Mouse (Mus musculus) ES-Bruce4 (cell line): Measurements from ENCODE around the gene Mbl1. TPM values are rescaled to one million over a fixed set of nuclear protein-coding genes. Genes with fewer than 3 reads are reported as not detected.

ENCODE experiments used
- H3K27ac ChIP-seq: 2 replicates; pipeline ENCODE4 v1.5.1; 2012; ENCODE audit warnings: low read length, inconsistent platforms; ENCODE audit not compliant: insufficient read depth
- H3K27me3 ChIP-seq: 2 replicates; pipeline ENCODE4 v1.6.1; 2012; ENCODE audit warnings: mild to moderate bottlenecking, low read length, inconsistent platforms; ENCODE audit not compliant: control insufficient read depth, poor library complexity, insufficient read depth, severe bottlenecking
- H3K36me3 ChIP-seq: 2 replicates; pipeline ENCODE4 v1.6.1; 2012; ENCODE audit warnings: inconsistent platforms, mild to moderate bottlenecking, low read length, moderate library complexity; ENCODE audit not compliant: control insufficient read depth, poor library complexity, insufficient read depth, severe bottlenecking
- H3K4me1 ChIP-seq: one replicate; pipeline ENCODE4 v1.8.1; 2011; ENCODE audit warnings: low read length; ENCODE audit not compliant: control insufficient read depth, insufficient read depth
- H3K4me3 ChIP-seq: 2 replicates; pipeline ENCODE4 v1.5.1; 2011; ENCODE audit warnings: low read depth, mild to moderate bottlenecking, low read length
- H3K9ac ChIP-seq: 2 replicates; pipeline ENCODE4 v1.6.1; 2012; ENCODE audit warnings: low read depth, mild to moderate bottlenecking, inconsistent platforms; ENCODE audit not compliant: poor library complexity, severe bottlenecking
- H3K9me3 ChIP-seq: replicated peaks from 2 replicates; pipeline ENCODE4 v1.6.1; 2012; ENCODE audit warnings: mild to moderate bottlenecking, low read length, inconsistent platforms; ENCODE audit not compliant: control insufficient read depth, poor library complexity, insufficient read depth, severe bottlenecking
- CTCF ChIP-seq: IDR thresholded peaks from one replicate; pipeline ENCODE4 v1.8.1; 2011; ENCODE audit warnings: low read depth, low read length
- EP300 ChIP-seq: IDR thresholded peaks from 2 replicates; pipeline ENCODE4 v1.6.1; 2011; ENCODE audit warnings: low read depth, low read length; ENCODE audit not compliant: insufficient read depth
- POLR2A ChIP-seq: IDR thresholded peaks from one replicate; pipeline ENCODE4 v1.8.1; 2011; ENCODE audit warnings: low read length; ENCODE audit not compliant: insufficient read depth
- polyA plus RNA-seq: library from polyadenylated mRNA; stranded (reverse); fragments of >200 nt; gene quantifications from 2 replicates; pipeline ENCODE4 v1.2.4, GENCODE M21; 2011; ENCODE audit warnings: low read depth; ENCODE audit not compliant: missing spikeins, insufficient read depth, insufficient read length

The Mbl1 gene
- polyA plus RNA-seq, 1 experiment: not detected

- Histone ChIP-seq H3K27me3 (no peaks in the 10 kb centered on the region), H3K36me3 (no peaks in the 10 kb centered on the region), H3K4me1 (no peaks in the 10 kb centered on the region), H3K27ac (no peak overlapping the region), H3K9ac (no peak overlapping the region), H3K4me3 (no peak overlapping the region), H3K9me3 (no peaks in the 10 kb centered on the region)
- TF ChIP-seq POLR2A: no peak
- TF ChIP-seq CTCF: no peak
- no peak for TF ChIP-seq EP300
Measured at GRCm38 (mm10) chr14:41170514-41170913, 19.3 kb downstream of the Mbl1 start.

- Histone ChIP-seq H3K4me3 (no peak overlapping the region), H3K4me1 (no peaks in the 10 kb centered on the region), H3K9me3 (no peaks in the 10 kb centered on the region), H3K27me3 (no peaks in the 10 kb centered on the region), H3K27ac (no peak overlapping the region), H3K36me3 (no peaks in the 10 kb centered on the region), H3K9ac (no peak overlapping the region)
- no peak for TF ChIP-seq EP300
- no peak for TF ChIP-seq POLR2A
- no peak for TF ChIP-seq CTCF
Measured at GRCm38 (mm10) chr14:41174802-41175201, 23.5 kb downstream of the Mbl1 start.

- Histone ChIP-seq H3K27me3 (no peaks in the 10 kb centered on the region; the same call in 1 of the 2 replicates), H3K27ac (no peak within 1 kb of the TSS), H3K36me3 (no peaks in the 10 kb centered on the region), H3K9me3 (peaks cover 11% of the 10 kb centered on the region), H3K9ac (no peak within 1 kb of the TSS), H3K4me3 (no peak within 1 kb of the TSS), H3K4me1 (no peaks in the 10 kb centered on the region)
- TF ChIP-seq CTCF: no peak
- no peak for TF ChIP-seq POLR2A
- no peak for TF ChIP-seq EP300
Measured at GRCm38 (mm10) chr14:41185059-41185821, 34.0 kb downstream of the Mbl1 start, which contains the start of gene Sftpd. Gene Sftpd (minus strand): TSS chr14:41185149.

- H3K4me1 ChIP-seq: no peaks in the 10 kb centered on the region
- peaks cover 26% of the 10 kb centered on the region for H3K9me3 ChIP-seq
- no peaks in the 10 kb centered on the region for H3K36me3 ChIP-seq
- no peak overlapping the region for H3K9ac ChIP-seq
- TF ChIP-seq EP300 (no peak), CTCF (no peak), POLR2A (no peak)
- peak overlapping the region; percentile 77; the same call in 1 of the 2 replicates for H3K27ac ChIP-seq
- H3K4me3 ChIP-seq: no peak overlapping the region
- H3K27me3 ChIP-seq: no peaks in the 10 kb centered on the region
Measured at GRCm38 (mm10) chr14:41189496-41189895, 38.2 kb downstream of the Mbl1 start.

- no peaks in the 10 kb centered on the region for H3K4me1 ChIP-seq
- no peak for TF ChIP-seq POLR2A
- TF ChIP-seq CTCF: no peak
- TF ChIP-seq EP300: no peak
- H3K36me3 ChIP-seq: no peaks in the 10 kb centered on the region
- 0 out of 2 replicates have a peak, but pooled peaks cover 3% of the 10 kb centered on the region for H3K9me3 ChIP-seq
- no peaks in the 10 kb centered on the region for H3K27me3 ChIP-seq
- H3K27ac ChIP-seq: no peak overlapping the region
- H3K4me3 ChIP-seq: no peak overlapping the region
- no peak overlapping the region for H3K9ac ChIP-seq
Measured at GRCm38 (mm10) chr14:41198037-41198730, 46.9 kb downstream of the Mbl1 start.

Other genes starting within 250 kb of the Mbl1 start
- 58.8 and 60.0 TPM in 2 replicates for gene Tspan14, start 184.7 kb upstream of the Mbl1 start, polyA plus RNA-seq
- 24.8 and 27.5 TPM in 2 replicates for gene Fam213a, start 137.7 kb upstream of the Mbl1 start, polyA plus RNA-seq
- not detected in 2 replicates for gene Dydc2, start 82.2 kb upstream of the Mbl1 start, polyA plus RNA-seq
- gene Dydc1, start 78.5 kb upstream of the Mbl1 start, polyA plus RNA-seq: not detected in 2 replicates
- 0.52 and 1.2 TPM in 2 replicates for gene Mat1a, start 46.4 kb upstream of the Mbl1 start, polyA plus RNA-seq
- gene Sftpa1, start 19.7 kb upstream of the Mbl1 start, polyA plus RNA-seq: not detected in 2 replicates
- not detected in 2 replicates for gene Sftpd, start 33.7 kb downstream of the Mbl1 start, polyA plus RNA-seq
- gene Gm2832, start 127.3 kb downstream of the Mbl1 start, polyA plus RNA-seq: not detected in 2 replicates
- not detected in 2 replicates for gene Gm5798, start 197.2 kb downstream of the Mbl1 start, polyA plus RNA-seq
- not detected in 2 replicates for gene Gm7945, start 234.9 kb downstream of the Mbl1 start, polyA plus RNA-seq